Mouse (Mus musculus) R1 (cell line): ENCODE results near the gene Slc7a11.

Experiments
- DNase-seq: peaks from one replicate; pipeline ENCODE4 v3.0.0-alpha.2; 2018; ENCODE audit warnings: low read depth, low spot score

The Slc7a11 gene

DNA sequence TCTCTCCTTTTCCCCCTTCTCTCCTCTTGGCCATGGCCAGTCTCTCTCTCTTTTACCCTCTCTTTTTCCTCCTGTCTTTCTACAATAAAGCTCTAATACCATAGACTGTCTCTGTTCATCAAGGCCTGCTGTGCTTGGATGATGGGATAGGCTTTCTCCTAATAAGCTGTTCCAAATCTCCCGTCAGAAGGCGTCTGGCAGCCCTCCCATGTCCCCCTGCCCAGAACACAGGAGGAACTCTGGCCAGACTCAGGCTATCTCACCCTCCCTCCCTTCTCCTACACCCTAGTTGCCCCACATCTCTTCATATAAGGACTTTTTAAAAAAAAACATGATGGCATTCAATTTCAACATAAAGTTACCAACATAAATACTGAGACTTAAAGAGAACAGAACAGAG lies 456.2 kb downstream of the Slc7a11 start:
- no peak for DNase-seq

DNA sequence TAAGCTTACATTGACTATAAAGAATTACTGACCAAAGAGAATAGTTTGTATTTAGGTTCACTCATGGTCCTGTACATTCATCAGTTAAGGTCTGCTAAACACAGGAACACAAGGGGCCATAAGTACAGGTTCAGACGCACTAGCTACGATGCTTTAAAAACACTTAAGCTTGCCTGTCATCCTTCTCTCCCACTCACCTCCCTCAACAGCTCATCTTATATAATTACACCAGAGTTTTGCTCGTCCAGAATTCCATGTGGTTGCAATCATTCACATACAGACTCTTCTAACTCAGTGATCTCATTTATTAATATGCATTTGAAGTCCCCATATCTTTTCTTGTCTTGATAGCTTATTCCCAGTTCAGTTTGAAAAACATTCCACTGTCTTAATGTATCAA lies 458.6 kb downstream of the Slc7a11 start:
- DNase-seq, result no peak

DNA sequence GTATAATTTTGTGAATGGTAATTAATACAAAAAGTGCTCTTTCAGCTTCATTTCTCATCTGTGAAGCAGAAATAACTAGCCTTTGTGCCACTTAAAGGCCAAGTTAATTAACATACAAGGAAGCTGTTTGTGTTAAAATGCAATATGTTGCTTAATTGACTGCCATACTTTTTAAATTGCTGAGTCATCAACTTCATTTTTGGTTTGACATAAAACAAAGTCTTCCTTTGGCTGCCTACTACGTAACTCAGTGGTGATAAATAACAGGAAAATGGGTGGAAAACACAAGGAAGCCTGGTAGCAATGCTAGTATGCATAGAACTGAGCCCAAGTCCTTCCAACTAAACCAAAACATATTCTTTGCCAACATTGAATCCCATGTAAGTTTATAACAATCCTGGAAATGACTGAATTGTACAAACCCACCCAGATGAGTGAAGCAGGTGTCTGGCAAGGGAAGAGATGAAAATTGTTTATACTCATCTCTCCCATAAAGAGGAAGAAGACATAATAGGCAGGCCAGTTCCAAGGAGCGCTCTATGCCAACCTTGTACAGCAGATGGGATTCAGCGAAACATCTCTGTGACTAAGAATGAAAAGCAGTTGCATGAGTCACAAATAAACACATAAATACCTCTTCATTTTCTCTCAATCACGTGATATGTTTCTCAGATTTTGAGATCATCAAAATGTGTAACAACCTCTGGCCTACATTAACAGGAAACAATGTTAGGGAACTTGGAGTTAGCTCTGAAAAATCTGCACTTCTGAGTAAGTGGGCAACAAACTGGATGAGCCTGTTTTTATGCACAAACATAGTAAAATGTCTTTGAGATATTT lies 459.8 kb downstream of the Slc7a11 start:
- no peak for DNase-seq

DNA sequence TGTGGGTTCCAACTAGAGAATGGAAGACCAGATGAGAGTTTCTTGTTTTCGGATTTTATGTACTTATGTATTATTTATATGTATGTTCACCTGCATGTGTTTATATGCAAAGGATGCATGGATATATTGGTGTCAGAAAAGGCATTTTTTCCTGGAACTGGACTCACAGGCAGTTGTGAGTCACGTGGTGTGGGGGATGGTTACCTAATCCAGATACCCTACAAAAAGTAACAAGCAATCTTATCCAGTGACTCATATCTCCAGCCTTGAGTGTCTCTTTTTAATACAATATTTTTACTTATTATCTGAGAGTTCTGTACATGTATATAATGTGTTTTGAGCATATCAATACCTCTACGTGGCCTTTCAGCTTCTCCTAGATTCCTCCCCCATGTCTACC lies 469.4 kb downstream of the Slc7a11 start:
- no peak for DNase-seq

DNA sequence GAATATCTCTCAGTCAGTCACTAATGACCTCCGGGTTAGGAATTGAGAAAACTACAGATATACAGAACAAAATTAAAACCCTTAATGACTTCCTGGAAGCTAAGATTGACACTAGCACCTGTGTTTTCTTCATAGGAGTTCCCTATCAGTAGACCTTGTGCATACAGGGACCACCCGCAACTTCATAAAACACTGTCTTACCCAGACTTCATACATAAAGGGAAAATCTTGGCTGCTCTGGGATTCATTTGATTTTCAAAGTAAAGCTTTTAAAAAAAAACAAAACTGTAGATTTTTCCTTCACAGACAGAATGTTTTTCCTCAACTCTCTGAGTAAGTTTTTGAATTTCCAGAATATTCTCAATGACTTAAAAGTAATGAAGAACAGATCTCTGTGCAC lies 477.8 kb downstream of the Slc7a11 start:
- no peak for DNase-seq

DNA sequence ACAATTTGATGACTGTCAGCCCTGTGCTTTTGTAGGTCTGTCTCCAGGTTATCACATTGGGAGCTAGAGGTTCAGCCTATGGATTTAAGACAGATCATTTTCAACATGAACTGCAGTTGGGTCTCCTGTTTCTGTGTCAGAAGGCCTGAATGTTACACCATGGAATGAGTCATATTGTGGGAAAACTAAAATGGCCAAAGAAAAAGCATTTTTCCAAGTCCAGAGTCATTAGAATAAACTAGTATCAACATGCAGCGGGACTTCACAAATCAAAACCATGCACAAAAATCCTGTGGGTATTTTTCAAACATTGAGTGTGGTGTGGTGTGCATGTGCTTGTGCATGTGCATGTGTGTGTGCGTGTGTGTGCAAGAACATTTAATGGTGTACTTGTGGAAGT lies 482.8 kb downstream of the Slc7a11 start:
- DNase-seq, result no peak

DNA sequence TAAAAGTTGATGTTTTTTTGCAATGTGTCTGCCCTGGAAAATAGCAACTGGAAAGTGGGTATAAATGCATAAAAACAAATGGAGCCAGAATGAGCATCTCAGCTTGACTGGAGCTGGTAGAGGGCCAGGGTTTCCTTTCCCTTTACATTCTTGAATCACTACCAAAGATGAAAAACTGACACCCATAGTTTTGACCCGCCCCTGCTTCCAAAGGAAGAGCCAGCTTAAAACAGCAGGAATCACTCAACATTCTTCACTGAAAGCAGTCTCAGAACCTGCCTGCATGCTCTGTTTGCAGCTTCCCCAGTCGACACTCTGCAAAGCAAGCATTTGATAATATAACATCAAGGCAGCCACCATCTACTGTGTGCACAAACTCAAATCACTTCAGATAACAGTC lies 496.6 kb downstream of the Slc7a11 start:
- no peak for DNase-seq

DNA sequence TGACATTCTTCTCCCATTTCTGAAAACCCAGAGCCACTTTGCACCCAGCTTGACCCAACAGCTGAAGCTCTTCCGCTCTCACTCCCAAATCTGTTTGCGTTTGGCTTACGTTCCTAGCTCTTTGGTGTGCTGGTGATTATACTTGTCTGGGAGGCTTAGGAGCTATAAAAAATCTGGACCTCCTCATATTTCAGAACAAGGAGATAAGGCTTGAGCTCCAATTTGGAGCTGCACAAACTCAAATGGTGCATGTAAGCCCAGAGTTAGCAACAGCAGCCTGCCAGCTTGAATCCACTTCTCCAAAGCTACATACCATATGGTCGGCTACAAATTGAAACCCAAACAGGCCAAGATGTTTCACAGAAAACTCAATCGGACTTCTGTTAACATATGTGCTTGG lies 498.6 kb downstream of the Slc7a11 start:
- DNase-seq, result no peak

DNA sequence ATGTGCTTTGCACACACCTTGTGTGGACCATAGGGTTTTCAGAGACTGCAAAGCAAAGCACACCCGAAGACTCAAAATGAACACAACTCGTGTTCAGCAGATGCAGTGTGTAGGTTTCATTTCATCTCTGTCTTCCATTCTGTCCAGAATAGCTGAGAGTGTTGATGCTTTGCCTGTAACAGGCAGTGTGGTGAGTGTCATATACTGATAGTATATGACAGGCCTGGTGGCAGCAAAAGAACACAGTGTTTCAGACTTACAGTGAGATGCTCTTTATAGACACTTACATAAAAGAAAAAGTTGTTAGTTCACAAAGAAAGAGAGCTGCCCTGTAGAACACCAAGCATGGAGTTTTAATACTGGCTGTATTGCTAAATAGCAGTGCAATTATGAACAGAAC lies 505.8 kb downstream of the Slc7a11 start:
- DNase-seq, result no peak

DNA sequence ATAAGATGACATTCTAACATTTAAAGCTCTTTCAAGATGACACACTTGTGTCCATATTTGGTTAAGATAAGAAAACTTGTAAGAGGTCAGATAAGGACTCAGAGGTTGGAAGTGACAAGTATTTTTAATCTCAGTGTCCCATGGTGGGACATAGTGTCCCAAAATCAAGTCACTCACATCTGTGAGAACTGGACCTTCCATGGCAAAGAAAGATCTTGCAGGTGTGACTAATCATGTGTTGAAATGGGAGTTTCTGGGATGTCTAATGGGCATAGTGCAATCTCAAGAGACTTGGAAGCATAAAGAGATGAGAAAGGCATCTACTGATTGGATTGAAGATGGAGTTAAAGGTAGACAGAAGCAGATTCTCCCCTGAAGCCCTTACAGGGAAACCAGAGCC lies 513.9 kb downstream of the Slc7a11 start:
- no peak for DNase-seq

DNA sequence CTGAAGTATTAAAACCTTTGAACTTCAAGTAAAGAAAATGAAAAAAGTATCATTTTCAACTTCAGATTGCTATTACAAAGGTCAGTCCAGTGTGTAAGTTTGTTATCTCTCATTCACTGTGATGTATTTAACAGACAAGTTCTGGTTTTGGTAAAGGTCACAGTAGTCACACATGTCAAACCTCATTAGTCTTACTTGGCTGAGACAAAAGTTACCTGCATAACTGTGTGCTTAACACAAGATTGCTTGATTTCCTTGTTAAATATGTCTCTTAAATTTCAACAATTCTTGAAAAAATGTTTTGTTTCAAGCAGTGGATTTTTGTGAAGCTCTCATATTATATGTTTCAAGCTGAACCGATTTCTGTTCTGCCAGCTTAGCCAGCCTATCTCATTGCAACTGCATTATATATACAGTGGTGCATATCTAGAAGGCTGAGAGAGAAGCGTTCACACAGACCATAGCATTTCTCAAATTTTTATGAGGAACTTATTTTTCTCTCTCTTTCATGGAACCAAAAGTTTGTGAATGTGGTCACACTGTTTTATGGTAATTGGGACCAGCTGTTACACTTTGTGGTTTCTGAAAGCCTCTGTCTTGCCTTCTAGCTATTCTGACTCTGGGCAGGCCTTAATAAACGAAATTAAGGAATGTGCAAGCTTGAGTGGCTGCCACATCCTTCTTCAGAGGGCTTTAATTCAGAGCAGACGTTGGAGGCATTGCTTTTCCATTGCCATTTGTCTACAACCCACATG lies 514.7 kb downstream of the Slc7a11 start:
- DNase-seq, result no peak

DNA sequence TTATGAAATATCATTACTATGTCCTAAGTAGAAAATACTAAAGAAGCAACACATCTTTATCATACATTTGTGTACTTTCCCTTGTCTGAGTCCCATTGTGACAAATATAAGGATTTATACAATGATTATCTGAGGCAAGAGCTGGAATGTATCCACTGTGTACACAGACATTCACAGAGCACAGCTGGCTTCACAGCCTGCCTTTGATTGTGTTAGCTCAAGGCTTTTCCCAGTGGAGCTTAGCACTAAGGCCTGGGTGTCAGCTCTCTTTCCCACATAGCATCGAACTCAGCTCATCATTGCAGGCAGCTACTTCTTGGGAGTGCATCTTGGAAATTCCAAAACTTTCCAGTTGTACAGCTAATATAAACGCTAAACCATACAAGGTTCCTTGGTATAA lies 529.5 kb downstream of the Slc7a11 start:
- no peak for DNase-seq

DNA sequence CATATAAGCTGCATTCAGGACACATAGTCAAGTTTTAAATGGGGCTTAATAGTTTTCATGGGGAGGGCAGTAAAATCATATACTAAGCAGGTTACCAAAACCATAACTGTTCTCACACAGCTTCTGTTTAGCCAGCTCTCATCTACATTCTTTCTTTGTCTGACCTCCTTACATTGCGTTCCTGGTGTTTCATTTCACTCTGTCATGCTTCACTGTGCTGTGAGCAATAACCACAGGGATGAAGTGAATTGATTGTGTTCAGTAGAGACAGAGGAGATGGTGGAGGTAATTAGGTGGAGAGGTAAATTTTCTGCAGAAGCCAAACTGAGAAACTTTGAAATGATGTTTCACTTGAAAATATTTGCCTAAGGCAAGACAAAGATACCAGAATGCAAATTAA lies 532.5 kb downstream of the Slc7a11 start:
- DNase-seq, result no peak

DNA sequence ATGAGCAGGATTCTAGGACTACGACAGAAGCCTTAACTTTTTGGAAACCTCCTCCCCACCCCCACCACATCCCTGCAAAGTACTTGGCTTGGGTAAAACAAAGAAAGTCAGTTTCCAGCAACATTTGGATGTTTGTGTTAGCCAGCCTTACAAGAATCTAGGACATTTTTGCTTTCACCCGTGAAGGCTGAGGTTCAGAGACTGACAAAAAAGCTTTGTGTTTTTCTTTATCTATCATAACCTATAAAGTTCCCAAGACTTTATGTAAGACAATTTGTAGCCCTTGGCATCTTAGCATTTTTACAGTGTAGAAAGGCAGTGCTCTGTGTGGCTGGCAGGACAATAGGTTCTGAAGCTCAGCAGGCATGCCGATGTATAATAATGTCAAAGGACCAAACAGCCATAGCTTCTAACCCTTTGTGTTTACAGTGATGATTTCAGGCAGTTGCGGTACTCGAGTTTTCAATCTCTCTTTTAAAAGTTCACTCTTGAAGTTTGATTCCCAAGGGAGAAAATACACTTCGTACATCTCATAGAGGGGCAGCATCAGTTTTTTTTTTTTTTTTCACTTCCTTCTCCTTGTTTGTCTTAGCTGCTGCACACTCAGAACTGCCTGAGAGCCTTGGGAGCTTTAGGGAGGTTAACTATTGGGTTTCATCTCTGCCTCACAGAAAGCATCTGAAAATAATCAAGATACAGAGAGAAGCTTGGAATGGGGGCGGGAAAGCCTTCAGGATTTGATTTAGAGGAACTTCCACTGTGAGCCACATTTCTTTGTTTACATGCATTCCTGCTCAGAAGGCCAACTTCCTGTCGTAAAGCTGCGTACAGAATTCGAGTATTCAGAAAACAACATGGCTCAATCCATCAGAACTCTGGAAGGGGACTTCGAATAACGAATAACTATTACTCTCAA lies 534.7 kb downstream of the Slc7a11 start:
- DNase-seq, result peak; percentile 10

DNA sequence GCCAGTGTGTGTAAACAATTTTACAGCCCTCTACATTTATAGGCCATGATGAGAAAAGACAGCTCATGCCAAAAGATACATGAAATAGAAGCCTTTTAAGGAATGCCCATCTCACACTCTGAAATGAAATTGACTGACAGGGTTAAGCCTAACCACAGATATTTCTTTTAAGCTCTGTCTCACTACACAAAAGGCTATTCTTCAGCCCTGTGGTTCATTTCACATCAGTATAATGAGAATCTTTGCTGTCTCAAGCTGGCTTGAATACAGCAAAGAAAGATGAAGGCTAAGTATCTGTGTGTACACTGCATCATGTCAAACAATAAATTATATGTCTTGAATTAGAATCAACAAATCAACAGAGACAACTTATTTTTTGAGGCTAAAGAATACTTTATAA lies 549.5 kb downstream of the Slc7a11 start:
- DNase-seq, result no peak

DNA sequence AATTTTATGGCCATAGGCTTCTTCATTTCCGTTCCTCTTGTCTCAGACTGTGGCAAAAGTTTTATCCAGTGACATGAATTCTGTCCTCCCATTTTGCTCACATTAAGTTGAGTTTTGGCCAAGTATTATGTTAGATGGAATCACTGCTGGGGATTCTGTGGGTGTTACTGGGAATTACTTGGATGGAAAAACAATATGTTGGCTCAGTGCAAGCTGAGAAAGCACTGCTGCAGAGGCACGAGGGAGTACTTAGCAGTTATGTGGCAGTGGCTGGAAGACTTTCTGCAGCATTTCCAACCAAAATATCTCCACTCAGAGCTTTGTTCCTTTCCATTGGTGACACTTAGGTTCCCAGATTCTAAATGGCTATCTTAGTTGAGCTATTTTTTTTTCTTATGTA lies 556.1 kb downstream of the Slc7a11 start:
- no peak for DNase-seq

DNA sequence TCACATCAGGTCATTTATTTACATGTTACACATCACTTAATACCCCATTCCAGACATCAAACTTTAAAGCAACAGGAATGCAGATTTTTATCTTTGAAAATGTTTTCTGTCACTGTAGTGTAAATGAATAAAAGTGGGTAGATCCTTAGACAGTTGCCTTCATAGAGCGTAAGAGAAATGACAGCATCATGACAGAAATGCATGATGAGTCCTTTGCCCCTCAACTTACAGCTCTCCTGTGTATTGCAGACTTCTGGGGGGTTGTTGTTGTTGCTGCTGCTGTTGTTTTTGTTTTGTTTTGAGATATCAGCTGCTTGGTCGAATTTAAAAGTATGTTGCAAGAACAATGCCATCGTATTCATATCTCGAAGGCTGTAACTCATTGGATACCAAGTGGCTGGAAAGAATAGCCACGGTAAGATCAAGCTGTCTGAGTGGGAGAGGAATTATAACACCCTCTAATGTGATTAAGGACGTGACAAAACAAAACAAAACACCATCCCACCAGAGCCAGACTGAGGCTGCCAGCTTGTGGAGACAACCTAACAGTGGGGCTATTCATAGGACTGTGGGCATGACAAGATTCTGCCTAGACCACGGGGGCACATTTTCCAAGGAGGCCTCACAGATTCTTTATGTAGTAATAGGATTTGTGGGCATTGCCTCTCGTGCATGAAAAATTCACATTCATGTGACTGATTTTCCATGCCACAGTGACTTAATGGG lies 557.0 kb downstream of the Slc7a11 start:
- DNase-seq, result no peak

DNA sequence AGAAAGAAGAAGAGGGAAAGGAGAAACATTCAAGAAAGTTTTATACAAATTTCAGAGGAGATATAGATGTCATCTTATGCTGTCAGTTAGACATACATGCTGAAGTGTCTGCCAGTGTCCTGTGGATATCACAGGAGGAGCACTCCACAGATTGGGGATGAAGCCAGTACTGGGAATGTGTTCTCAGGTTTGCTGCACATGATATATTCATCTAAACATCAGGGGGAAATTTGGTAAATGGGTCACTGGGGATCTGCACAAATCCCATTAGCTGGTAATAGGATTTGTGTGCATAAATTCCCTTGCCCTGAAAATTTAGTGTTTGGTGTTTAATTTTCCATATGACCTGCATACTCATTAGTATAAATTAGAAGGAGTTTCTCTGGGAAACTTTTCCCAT lies 562.9 kb downstream of the Slc7a11 start:
- no peak for DNase-seq

DNA sequence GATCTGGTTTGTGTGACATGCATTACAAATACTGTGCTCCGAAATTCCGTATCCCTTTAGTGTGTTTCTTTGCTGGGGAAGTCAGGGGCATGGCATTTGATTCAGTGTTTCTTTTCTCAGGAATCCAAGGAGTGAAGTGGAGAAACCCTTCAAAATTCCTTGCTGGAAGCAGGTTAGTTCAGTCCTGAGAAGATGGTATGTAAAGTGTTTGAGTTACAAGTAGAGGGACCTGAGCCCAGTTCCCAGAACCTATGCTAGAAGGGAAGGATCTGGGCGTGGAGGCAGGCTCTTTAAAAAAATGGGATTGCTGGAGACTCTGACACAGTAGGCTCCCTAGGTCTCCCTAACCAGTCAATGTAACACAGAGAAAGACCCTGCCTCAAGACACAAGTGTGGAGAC lies 572.6 kb downstream of the Slc7a11 start:
- no peak for DNase-seq

DNA sequence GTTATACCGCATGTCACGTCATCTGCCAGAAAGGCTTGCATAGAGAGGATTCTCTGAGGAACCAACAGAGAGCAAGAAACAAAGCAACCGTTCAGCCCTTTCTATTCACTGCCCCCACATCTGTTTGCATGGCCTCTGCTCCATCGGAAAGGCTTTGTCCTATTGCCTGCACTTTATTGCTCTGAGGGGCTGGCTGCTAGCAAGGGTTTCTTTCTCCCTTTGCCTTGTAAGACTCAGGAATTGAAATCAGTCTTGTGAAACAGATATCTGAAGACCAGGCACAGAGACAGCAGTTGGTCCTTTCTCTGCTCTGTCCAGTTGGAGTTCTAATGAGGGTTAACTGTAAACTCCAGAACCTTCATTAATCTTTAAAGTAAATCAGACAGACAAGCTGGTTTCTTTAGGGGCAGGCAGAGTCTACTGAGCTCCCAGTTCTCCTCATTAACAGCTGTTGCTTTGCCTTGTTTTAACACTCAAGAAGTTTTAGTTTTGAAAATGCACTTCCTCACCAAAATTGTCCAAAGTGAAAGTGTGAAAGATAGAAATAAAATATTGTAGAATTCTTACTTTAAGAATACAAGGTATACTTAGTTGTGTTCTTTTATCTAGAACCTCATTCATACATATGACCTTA lies 575.3 kb downstream of the Slc7a11 start:
- DNase-seq, result no peak
